Mouse (Mus musculus) liver, embryonic 11.5 days (tissue): ENCODE results near the gene Arhgef28. TPM values are rescaled to one million over a fixed set of nuclear protein-coding genes. Genes with fewer than 3 reads are reported as not detected.
"Not testable (repeated sequence)": the region's sequence is repeated elsewhere in the genome, so short reads cannot be mapped to it uniquely, and the experiment has no call there.

ENCODE experiments used
- ATAC-seq: fragments of 200-750 bp; cut with Nextera tagmentation; replicated peaks from 2 replicates; pipeline ENCODE4 v1.8.0; 2017; ENCODE audit warnings: moderate number of reproducible peaks, mild to moderate bottlenecking, moderate TSS enrichment, moderate library complexity; ENCODE audit not compliant: low FRiP score
- DNase-seq: peaks from one replicate; pipeline ENCODE4 v3.0.0-alpha.2; 2017; ENCODE audit warnings: low spot score
- H3K27ac ChIP-seq: fragments of 300-500 bp; sonication (generic); 2 replicates; pipeline ENCODE4 v1.5.1; 2014; ENCODE audit warnings: mild to moderate bottlenecking, low read depth, low read length, control low read depth
- H3K27me3 ChIP-seq: fragments of 300-500 bp; sonication (generic); replicated peaks from 2 replicates; pipeline ENCODE4 v1.6.1; 2014; ENCODE audit warnings: low read length, mixed read lengths; ENCODE audit not compliant: control insufficient read depth, insufficient read depth
- H3K36me3 ChIP-seq: fragments of 300-500 bp; sonication (generic); 2 replicates; pipeline ENCODE4 v1.6.1; 2014; ENCODE audit warnings: mild to moderate bottlenecking, low read length, moderate library complexity, mixed read lengths; ENCODE audit not compliant: control insufficient read depth, insufficient read depth
- H3K4me1 ChIP-seq: fragments of 300-500 bp; sonication (generic); replicated peaks from 2 replicates; pipeline ENCODE4 v1.6.1; 2014; ENCODE audit warnings: low read length, mixed read lengths; ENCODE audit not compliant: control insufficient read depth, insufficient read depth
- H3K4me2 ChIP-seq: fragments of 300-500 bp; sonication (generic); 2 replicates; pipeline ENCODE4 v1.6.1; 2014; ENCODE audit warnings: mild to moderate bottlenecking, control low read depth, moderate library complexity
- H3K4me3 ChIP-seq: fragments of 300-500 bp; sonication (generic); 2 replicates; pipeline ENCODE4 v1.5.1; 2014; ENCODE audit warnings: low read depth, low read length, control low read depth
- H3K9ac ChIP-seq: fragments of 300-500 bp; sonication (generic); 2 replicates; pipeline ENCODE4 v1.6.1; 2014; ENCODE audit warnings: low read depth, low read length, control low read depth
- H3K9me3 ChIP-seq: fragments of 300-500 bp; sonication (generic); 2 replicates; pipeline ENCODE4 v1.6.1; 2016; ENCODE audit warnings: low read length, inconsistent platforms, mixed read lengths; ENCODE audit not compliant: control insufficient read depth
- WGBS: fragments of 180-500 bp; shearing (Covaris S2); extraction: QIAGEN DNeasy Blood & Tissue Kit; methylation state at CpG from one replicate; pipeline ENCODE4 v1.1.7; 2014; 5-methylcytosine and 5-hydroxymethylcytosine counted together
- polyA plus RNA-seq: library from polyadenylated mRNA; unstranded; fragments of >200 nt; fragmentation: Nextera tagmentation; extraction: Ambion mirVana; gene quantifications from 2 replicates; pipeline ENCODE4 v1.2.1, GENCODE M21; 2014

Gene Arhgef28
- polyA plus RNA-seq, 1 experiment from 2014 or later, result 2.7 TPM

DNA sequence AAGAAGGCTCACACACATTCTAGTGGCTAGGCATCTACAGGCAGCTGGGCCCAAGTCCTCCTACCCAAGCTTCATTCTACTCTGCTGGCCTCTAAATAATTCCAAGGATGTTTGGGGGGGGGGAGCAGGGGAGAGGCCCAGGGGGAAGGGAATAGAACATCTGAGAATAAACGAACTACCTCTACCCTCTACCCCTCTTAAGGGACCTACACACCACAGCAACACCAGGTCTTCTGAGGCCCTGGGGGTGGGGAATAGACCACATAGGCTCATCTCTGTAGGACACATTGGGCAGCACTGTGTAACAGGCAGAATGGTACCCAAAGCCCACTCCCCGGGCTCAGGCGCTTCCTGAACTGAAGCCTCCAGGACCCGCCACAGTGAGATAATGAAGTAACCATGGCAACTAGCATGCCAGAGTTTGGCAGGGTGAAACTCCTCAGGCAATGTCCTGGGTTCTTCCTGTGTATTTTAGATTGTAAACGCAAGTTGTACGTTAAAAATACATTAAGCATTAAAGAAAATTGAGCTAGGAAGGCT is 177.5 kb downstream of the Arhgef28 start:
- WGBS, result 43% methylated on average over 6 of the region's 6 CpGs

DNA sequence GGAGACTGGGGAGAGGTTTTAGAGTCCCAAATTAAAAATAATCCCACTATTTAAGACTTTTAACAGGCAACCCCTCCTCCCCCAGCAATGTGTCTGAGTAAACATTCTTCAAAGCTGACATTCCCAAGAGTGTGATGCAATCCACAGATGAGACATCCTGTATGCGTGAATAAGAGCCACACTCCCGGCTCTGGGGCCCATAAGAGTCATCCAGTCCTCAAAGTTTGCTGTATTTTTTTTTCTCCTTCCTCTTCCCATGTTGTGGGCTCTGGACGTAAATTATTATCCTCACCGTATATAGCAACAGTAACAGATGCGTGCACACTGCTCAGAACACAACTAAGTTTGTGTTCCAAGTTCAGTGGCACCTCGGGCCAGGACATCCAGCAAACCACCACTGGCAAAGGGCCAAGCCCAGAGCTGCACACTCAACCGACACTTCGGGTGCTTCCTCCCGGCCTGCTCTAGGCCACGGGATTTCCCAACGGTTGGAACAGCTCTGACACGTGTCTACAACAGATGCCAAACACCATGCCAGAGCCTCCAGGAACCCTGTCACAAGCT is 178.5 kb downstream of the Arhgef28 start:
- no peak overlapping the region for H3K4me2 ChIP-seq
- no peaks in the 10 kb centered on the region for H3K36me3 ChIP-seq
- ATAC-seq (no peak), DNase-seq (no peak)
- no peak overlapping the region for H3K9ac ChIP-seq
- H3K27ac ChIP-seq, result no peak overlapping the region
- H3K4me3 ChIP-seq, result no peak overlapping the region
- no peaks in the 10 kb centered on the region for H3K27me3 ChIP-seq
- no peaks in the 10 kb centered on the region for H3K9me3 ChIP-seq
- 72% methylated on average over 12 of the region's 12 CpGs for WGBS
- H3K4me1 ChIP-seq, result no peaks in the 10 kb centered on the region

More for the DNA sequence above, 177.5 kb downstream of the Arhgef28 start:
- Histone ChIP-seq H3K4me2 (no peak overlapping the region), H3K9me3 (no peaks in the 10 kb centered on the region), H3K4me3 (no peak overlapping the region), H3K36me3 (no peaks in the 10 kb centered on the region), H3K4me1 (no peaks in the 10 kb centered on the region), H3K27ac (no peak overlapping the region), H3K9ac (no peak overlapping the region), H3K27me3 (no peaks in the 10 kb centered on the region)
- no peak for ATAC-seq
- DNase-seq, result no peak

DNA sequence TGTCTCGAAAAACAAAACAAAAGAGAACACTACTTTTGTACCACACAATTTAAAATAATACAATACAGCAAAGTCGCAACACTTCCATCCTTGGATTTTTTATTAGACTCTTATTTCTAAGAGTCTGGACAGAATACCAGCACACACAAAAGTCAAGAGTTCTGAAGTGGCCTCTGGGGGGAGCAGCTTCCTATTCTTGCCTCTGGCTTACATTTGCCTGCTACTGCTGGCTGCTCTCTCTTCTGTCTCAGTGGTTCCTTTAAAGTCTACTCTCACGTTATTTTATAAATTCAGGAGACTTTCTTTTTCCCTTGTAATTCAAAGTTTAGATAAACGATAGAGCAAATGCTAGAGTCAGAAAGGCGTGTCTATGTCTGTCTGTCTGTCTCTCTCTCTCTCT is 179.1 kb downstream of the Arhgef28 start:
- Histone ChIP-seq H3K27me3 (no peaks in the 10 kb centered on the region), H3K4me1 (no peaks in the 10 kb centered on the region), H3K4me2 (no peak overlapping the region), H3K27ac (no peak overlapping the region), H3K4me3 (no peak overlapping the region), H3K9me3 (no peaks in the 10 kb centered on the region), H3K9ac (no peak overlapping the region), H3K36me3 (no peaks in the 10 kb centered on the region)
- DNase-seq (no peak), ATAC-seq (no peak)
- 74% methylated on average over 5 of the region's 5 CpGs for WGBS

DNA sequence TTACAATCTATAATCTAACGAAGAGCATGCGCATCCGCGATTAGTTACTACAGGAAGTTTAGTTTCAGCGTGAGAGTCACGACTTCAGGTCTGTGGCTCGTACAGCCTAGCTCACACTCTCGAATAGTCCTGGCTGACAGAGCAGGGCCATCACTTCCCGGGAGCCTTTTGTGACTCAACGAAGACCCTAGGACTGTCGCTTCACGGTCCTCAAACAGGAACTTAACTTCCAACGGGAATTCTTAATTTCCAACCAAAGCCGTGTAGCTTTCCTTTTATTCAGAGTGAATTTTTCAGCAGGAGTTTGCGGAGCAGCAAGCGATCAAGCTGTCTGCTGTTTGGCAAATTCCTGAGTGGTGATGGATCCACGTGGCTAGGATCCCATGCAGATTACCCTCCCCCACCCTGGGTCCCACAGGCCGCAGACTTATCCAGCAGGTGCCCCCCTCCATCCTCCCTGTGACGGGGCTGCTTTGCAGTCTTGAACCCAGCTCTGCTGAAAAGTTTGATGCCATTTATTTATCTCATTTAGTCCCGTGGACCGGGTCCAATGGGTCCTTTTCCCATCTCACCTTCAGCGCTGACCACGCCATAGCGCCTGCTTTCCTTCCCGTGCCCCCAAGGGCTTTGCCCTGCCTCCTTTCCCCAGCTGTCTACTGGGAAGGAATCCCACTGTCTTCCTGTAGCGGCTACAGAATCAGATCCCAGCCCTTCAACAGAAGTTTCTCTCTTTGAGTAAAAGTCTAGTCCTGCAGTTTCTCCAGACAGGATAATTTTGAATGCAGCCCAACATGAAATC is 180.3 kb downstream of the Arhgef28 start:
- WGBS, result 59% methylated on average over 26 of the region's 26 CpGs
- no peak overlapping the region for H3K4me3 ChIP-seq
- no peaks in the 10 kb centered on the region for H3K27me3 ChIP-seq
- H3K27ac ChIP-seq, result no peak overlapping the region
- no peaks in the 10 kb centered on the region for H3K4me1 ChIP-seq
- no peaks in the 10 kb centered on the region for H3K36me3 ChIP-seq
- ATAC-seq (no peak), DNase-seq (no peak)
- 0 out of 2 replicates have a peak overlapping the region, but pooled peaks have one; percentile 12 for H3K4me2 ChIP-seq
- no peak overlapping the region for H3K9ac ChIP-seq
- no peaks in the 10 kb centered on the region for H3K9me3 ChIP-seq

DNA sequence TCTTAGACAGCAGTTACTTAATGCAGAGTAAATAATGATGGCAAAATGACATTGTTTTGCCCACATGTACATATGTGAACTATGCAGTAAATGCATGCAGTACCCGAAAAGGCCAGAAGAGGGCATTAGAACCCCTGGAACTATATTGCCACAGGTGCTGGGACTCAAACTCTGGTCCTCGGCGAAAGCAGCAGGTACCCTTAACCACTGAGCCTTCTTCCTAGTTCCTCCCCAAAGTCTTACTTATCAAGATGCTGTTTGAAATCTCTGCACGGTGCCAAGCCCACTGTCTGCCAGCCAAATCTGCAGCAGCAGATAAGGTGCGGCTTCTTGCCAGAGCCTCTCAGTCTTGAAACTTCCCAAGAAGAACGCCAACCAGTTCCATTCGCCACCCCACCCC is 181.1 kb downstream of the Arhgef28 start:
- Histone ChIP-seq H3K27ac (no peak overlapping the region), H3K36me3 (no peaks in the 10 kb centered on the region), H3K27me3 (no peaks in the 10 kb centered on the region), H3K4me1 (no peaks in the 10 kb centered on the region), H3K9me3 (no peaks in the 10 kb centered on the region), H3K4me2 (no peak overlapping the region), H3K9ac (no peak overlapping the region), H3K4me3 (no peak overlapping the region)
- DNase-seq, result no peak
- 65% methylated on average over 7 of the region's 7 CpGs for WGBS
- no peak for ATAC-seq

DNA sequence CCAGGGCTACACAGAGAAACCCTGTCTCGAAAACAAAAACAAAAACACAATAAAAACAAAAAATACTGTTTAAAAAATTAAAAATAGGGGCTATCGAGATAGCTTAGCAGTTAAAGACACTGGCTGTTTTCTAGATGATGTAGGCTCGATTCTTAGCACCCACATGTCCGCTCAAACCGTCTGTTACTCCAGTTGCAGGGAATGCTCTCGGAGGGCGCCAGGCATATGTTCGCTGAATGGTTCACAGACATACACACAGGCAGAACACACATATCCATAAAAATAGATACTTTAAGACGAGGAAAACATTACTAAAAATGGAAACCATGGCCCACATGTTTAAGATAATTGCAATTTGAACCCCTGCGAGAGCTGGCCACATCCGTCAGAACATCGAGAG is 181.6 kb downstream of the Arhgef28 start:
- ATAC-seq, result no peak
- Histone ChIP-seq H3K4me2 (no peak overlapping the region), H3K27me3 (no peaks in the 10 kb centered on the region), H3K36me3 (no peaks in the 10 kb centered on the region), H3K9me3 (no peaks in the 10 kb centered on the region), H3K4me1 (no peaks in the 10 kb centered on the region), H3K27ac (no peak overlapping the region), H3K4me3 (no peak overlapping the region), H3K9ac (no peak overlapping the region)
- no peak for DNase-seq
- WGBS, result 89% methylated on average over 12 of the region's 12 CpGs

DNA sequence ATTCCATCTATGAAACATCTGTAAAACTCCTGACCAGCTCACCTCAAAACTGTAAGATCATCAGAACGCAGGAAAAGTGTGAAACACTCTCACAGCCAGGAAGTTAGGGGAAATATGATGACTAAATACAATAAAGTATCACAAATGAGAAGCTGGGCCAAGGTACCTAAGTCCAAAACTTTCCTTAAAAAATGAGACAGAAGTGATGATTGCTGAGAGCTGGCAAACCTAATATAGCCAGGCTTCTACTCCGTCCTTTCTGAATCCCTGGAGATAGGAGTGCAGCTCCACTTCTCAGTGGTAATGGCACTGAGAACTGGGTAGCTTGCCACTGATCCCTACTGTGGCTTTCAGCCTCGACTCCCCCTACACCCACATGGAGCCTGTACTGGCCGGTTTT is 184.3 kb downstream of the Arhgef28 start:
- H3K36me3 ChIP-seq, result no peaks in the 10 kb centered on the region
- no peak overlapping the region for H3K27ac ChIP-seq
- no peaks in the 10 kb centered on the region for H3K9me3 ChIP-seq
- H3K4me3 ChIP-seq, result no peak overlapping the region
- H3K9ac ChIP-seq, result no peak overlapping the region
- H3K4me1 ChIP-seq, result no peaks in the 10 kb centered on the region
- DNase-seq, result no peak
- no peak for ATAC-seq
- H3K27me3 ChIP-seq, result peaks cover 4% of the 10 kb centered on the region; the same call in 1 of the 2 replicates
- 71% methylated on average over 4 of the region's 4 CpGs for WGBS
- no peak overlapping the region for H3K4me2 ChIP-seq

DNA sequence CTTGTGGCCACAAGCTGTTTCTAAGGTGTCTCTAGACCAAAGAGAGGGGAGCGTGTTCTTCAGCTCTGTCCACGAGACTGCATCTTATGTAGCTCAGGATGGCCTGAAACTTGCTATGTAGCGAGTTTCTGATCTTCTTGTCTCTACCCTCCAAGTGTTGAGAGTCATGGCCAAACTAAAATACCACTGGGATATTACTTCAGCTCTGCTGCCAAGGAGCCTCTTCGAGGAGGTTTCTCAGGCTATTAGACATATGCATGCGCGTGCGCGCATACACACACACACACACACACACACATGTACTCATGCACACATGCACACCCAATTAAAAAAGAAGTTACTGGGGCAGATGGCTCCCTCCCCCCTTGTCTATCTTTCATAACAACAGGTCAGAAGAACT is 187.4 kb downstream of the Arhgef28 start:
- H3K9ac ChIP-seq, ATAC-seq, H3K9me3 ChIP-seq, H3K4me3 ChIP-seq, DNase-seq, H3K4me1 ChIP-seq, H3K36me3 ChIP-seq, H3K27ac ChIP-seq, H3K4me2 ChIP-seq: not testable (repeated sequence)
- WGBS, result 90% methylated on average over 8 of the region's 8 CpGs
- peaks cover 13% of the 10 kb centered on the region for H3K27me3 ChIP-seq
